Mouse (Mus musculus) forebrain, embryonic 14.5 days (tissue): Measurements from ENCODE around the gene Grap. TPM values are rescaled to one million over a fixed set of nuclear protein-coding genes. Genes with fewer than 3 reads are reported as not detected.

Experiments
- ATAC-seq: fragments of 200-750 bp; cut with Nextera tagmentation; 2 replicates; pipeline ENCODE4 v1.8.0; 2017; ENCODE audit warnings: mild to moderate bottlenecking, moderate library complexity
- DNase-seq: peaks from one replicate; pipeline ENCODE4 v3.0.0-alpha.2; 2015; ENCODE audit warnings: low spot score
- H3K27ac ChIP-seq: fragments of 300-500 bp; sonication (generic); 2 replicates; pipeline ENCODE4 v1.5.1; 2014; ENCODE audit warnings: low read depth, mild to moderate bottlenecking, control low read depth, low read length, moderate library complexity
- H3K27me3 ChIP-seq: fragments of 300-500 bp; sonication (generic); replicated peaks from 2 replicates; pipeline ENCODE4 v1.6.1; 2014; ENCODE audit warnings: low read length, control low read depth, mixed read lengths; ENCODE audit not compliant: control insufficient read depth, insufficient read depth
- H3K36me3 ChIP-seq: fragments of 300-500 bp; sonication (generic); 2 replicates; pipeline ENCODE4 v1.6.1; 2014; ENCODE audit warnings: low read length, control low read depth; ENCODE audit not compliant: control insufficient read depth, insufficient read depth
- H3K4me1 ChIP-seq: fragments of 300-500 bp; sonication (generic); 2 replicates; pipeline ENCODE4 v1.6.1; 2014; ENCODE audit warnings: antibody characterized with exemption, low read length, control low read depth; ENCODE audit not compliant: control insufficient read depth, insufficient read depth
- H3K4me2 ChIP-seq: fragments of 300-500 bp; sonication (generic); 2 replicates; pipeline ENCODE4 v1.6.1; 2014; ENCODE audit warnings: mild to moderate bottlenecking, control low read depth, low read length
- H3K4me3 ChIP-seq: fragments of 300-500 bp; sonication (generic); 2 replicates; pipeline ENCODE4 v1.5.1; 2014; ENCODE audit warnings: low read depth, low read length, control low read depth
- H3K9ac ChIP-seq: fragments of 300-500 bp; sonication (generic); 2 replicates; pipeline ENCODE4 v1.6.1; 2014; ENCODE audit warnings: mild to moderate bottlenecking, low read length, control low read depth, moderate library complexity
- H3K9me3 ChIP-seq: fragments of 300-500 bp; sonication (generic); replicated peaks from 2 replicates; pipeline ENCODE4 v1.6.1; 2016; ENCODE audit warnings: low read length, control low read depth, mixed read lengths; ENCODE audit not compliant: control insufficient read depth
- WGBS: fragments of 180-500 bp; shearing (Covaris S2); extraction: QIAGEN DNeasy Blood & Tissue Kit; methylation state at CpG from one replicate; pipeline ENCODE4 v1.1.7; 2014; 5-methylcytosine and 5-hydroxymethylcytosine counted together
- polyA plus RNA-seq: library from polyadenylated mRNA; unstranded; fragments of >200 nt; fragmentation: Nextera tagmentation; extraction: Ambion mirVana; gene quantifications from 2 replicates; pipeline ENCODE4 v1.2.1, GENCODE M21; 2014

Grap gene
- polyA plus RNA-seq, 1 experiment from 2014 or later = 5.6 TPM

- DNase-seq (no peak), ATAC-seq (no peak)
- Histone ChIP-seq H3K4me2 (no peak overlapping the region), H3K4me3 (no peak overlapping the region), H3K36me3 (no peaks in the 10 kb centered on the region), H3K27ac (no peak overlapping the region), H3K9ac (no peak overlapping the region), H3K9me3 (no peaks in the 10 kb centered on the region), H3K4me1 (no peaks in the 10 kb centered on the region), H3K27me3 (no peaks in the 10 kb centered on the region)
- WGBS = 86% methylated on average over 9 of the region's 9 CpGs
Observed at GRCm38 (mm10) chr11:61650470-61651265, 2.4 kb upstream of the Grap start.

- ATAC-seq = no peak
- no peak overlapping the region for H3K4me3 ChIP-seq
- H3K27ac ChIP-seq = no peak overlapping the region
- H3K27me3 ChIP-seq = no peaks in the 10 kb centered on the region
- no peaks in the 10 kb centered on the region for H3K9me3 ChIP-seq
- H3K4me2 ChIP-seq = no peak overlapping the region
- no peak for DNase-seq
- H3K36me3 ChIP-seq = no peaks in the 10 kb centered on the region
- H3K9ac ChIP-seq = no peak overlapping the region
- 92% methylated on average over 5 of the region's 5 CpGs for WGBS
- no peaks in the 10 kb centered on the region for H3K4me1 ChIP-seq
Observed at GRCm38 (mm10) chr11:61652216-61652615, 849 bp upstream of the Grap start.

- 68% methylated on average over 2 of the region's 2 CpGs for WGBS
- Histone ChIP-seq H3K4me1 (no peaks in the 10 kb centered on the region), H3K9ac (no peak overlapping the region), H3K9me3 (no peaks in the 10 kb centered on the region), H3K4me3 (no peak overlapping the region), H3K36me3 (no peaks in the 10 kb centered on the region), H3K27me3 (no peaks in the 10 kb centered on the region), H3K27ac (no peak overlapping the region), H3K4me2 (no peak overlapping the region)
- ATAC-seq (no peak), DNase-seq (no peak)
Observed at GRCm38 (mm10) chr11:61653568-61653967, 503 bp downstream of the Grap start.

- no peak overlapping the region for H3K4me3 ChIP-seq
- H3K4me2 ChIP-seq = no peak overlapping the region
- DNase-seq (no peak), ATAC-seq (no peak)
- no peaks in the 10 kb centered on the region for H3K4me1 ChIP-seq
- H3K27me3 ChIP-seq = no peaks in the 10 kb centered on the region
- 86% methylated on average over 4 of the region's 4 CpGs for WGBS
- H3K36me3 ChIP-seq = no peaks in the 10 kb centered on the region
- no peak overlapping the region for H3K27ac ChIP-seq
- no peak overlapping the region for H3K9ac ChIP-seq
- no peaks in the 10 kb centered on the region for H3K9me3 ChIP-seq
Observed at GRCm38 (mm10) chr11:61654786-61655311, 1.8 kb downstream of the Grap start.

GRCm38 (mm10) chr11:61655649-61656048, 2.6 kb downstream of the Grap start:
- no peaks in the 10 kb centered on the region for H3K27me3 ChIP-seq
- WGBS = 68% methylated on average over 4 of the region's 4 CpGs
- no peak overlapping the region for H3K27ac ChIP-seq
- H3K9me3 ChIP-seq = no peaks in the 10 kb centered on the region
- no peak overlapping the region for H3K9ac ChIP-seq
- no peaks in the 10 kb centered on the region for H3K4me1 ChIP-seq
- DNase-seq (no peak), ATAC-seq (no peak)
- no peak overlapping the region for H3K4me3 ChIP-seq
- H3K36me3 ChIP-seq = no peaks in the 10 kb centered on the region
- no peak overlapping the region for H3K4me2 ChIP-seq

GRCm38 (mm10) chr11:61656148-61656850, 3.2 kb downstream of the Grap start:
- no peak overlapping the region for H3K27ac ChIP-seq
- H3K4me1 ChIP-seq = no peaks in the 10 kb centered on the region
- H3K9me3 ChIP-seq = no peaks in the 10 kb centered on the region
- 69% methylated on average over 6 of the region's 6 CpGs for WGBS
- ATAC-seq = no peak
- no peak overlapping the region for H3K4me3 ChIP-seq
- H3K9ac ChIP-seq = no peak overlapping the region
- H3K36me3 ChIP-seq = no peaks in the 10 kb centered on the region
- H3K27me3 ChIP-seq = no peaks in the 10 kb centered on the region
- no peak for DNase-seq
- H3K4me2 ChIP-seq = no peak overlapping the region

- Histone ChIP-seq H3K4me1 (no peaks in the 10 kb centered on the region), H3K27me3 (no peaks in the 10 kb centered on the region), H3K36me3 (no peaks in the 10 kb centered on the region), H3K9me3 (no peaks in the 10 kb centered on the region), H3K9ac (no peak overlapping the region), H3K4me2 (no peak overlapping the region), H3K4me3 (no peak overlapping the region), H3K27ac (no peak overlapping the region)
- ATAC-seq = no peak
- WGBS = 84% methylated on average over 2 of the region's 2 CpGs
- no peak for DNase-seq
Observed at GRCm38 (mm10) chr11:61657432-61657831, 4.4 kb downstream of the Grap start.

- no peak for ATAC-seq
- DNase-seq = no peak
- Histone ChIP-seq H3K4me3 (no peak overlapping the region), H3K36me3 (no peaks in the 10 kb centered on the region), H3K4me2 (no peak overlapping the region), H3K9me3 (no peaks in the 10 kb centered on the region), H3K9ac (no peak overlapping the region), H3K27me3 (no peaks in the 10 kb centered on the region), H3K4me1 (no peaks in the 10 kb centered on the region), H3K27ac (no peak overlapping the region)
- 92% methylated on average over 3 of the region's 3 CpGs for WGBS
Observed at GRCm38 (mm10) chr11:61658360-61658922, 5.4 kb downstream of the Grap start.
